Mouse (Mus musculus) adrenal gland, postnatal 0 days (tissue): ENCODE data around the gene Zfp982. TPM values are rescaled to one million over a fixed set of nuclear protein-coding genes. Genes with fewer than 3 reads are reported as not detected.

Experiments
- polyA plus RNA-seq: library from polyadenylated mRNA; unstranded; fragments of >200 nt; fragmentation: Nextera tagmentation; extraction: Ambion mirVana; gene quantifications from 2 replicates; pipeline ENCODE4 v1.2.1, GENCODE M21; 2015

Gene Zfp982
- 6.6 and 7.2 TPM in 2 replicates for polyA plus RNA-seq

GRCm38 (mm10) chr4:147492117-147492516 lies at the start of gene Zfp982:
Gene Zfp982 (plus strand): TSS chr4:147492417.

GRCm38 (mm10) chr4:147539918-147540317 lies 47.7 kb downstream of the Zfp982 start, which contains the start of gene Gm16503:
Gene Gm16503 (plus strand): TSS chr4:147540218.

GRCm38 (mm10) chr4:147553071-147553470 lies 60.9 kb downstream of the Zfp982 start, which contains the start of gene Zfp985:
Gene Zfp985 (plus strand): TSS chr4:147553277.

Other genes starting within 250 kb of the Zfp982 start
- gene Zfp988, start 186.7 kb upstream of the Zfp982 start, polyA plus RNA-seq: not detected in 2 replicates
- gene Zfp978, start 131.1 kb upstream of the Zfp982 start, polyA plus RNA-seq: 0.15 and 0.25 TPM in 2 replicates
- gene Gm16503, start 47.8 kb downstream of the Zfp982 start, polyA plus RNA-seq: 0.54 and 0.76 TPM in 2 replicates
- 0.14 and 0.35 TPM in 2 replicates for gene Zfp985, start 60.9 kb downstream of the Zfp982 start, polyA plus RNA-seq
- 7.0 and 8.4 TPM in 2 replicates for gene Zfp979, start 150.1 kb downstream of the Zfp982 start, polyA plus RNA-seq
- gene Zfp534, start 210.1 kb downstream of the Zfp982 start, polyA plus RNA-seq: not detected in 2 replicates